Mouse (Mus musculus): ENCODE results near the gene Olfr926.
"Not testable (repeated sequence)": the region's sequence is repeated elsewhere in the genome, so short reads cannot be mapped to it uniquely, and the experiment has no call there.

Gene Olfr926

GRCm38 (mm10) chr9:38876826-38877225 lies at the start of gene Olfr926:
Gene Olfr926, plus strand, starts transcription at chr9:38877126.
- no peak for DNase-seq (ENCODE audit: low read depth, low spot score)

GRCm38 (mm10) chr9:38833027-38833426 lies 43.9 kb upstream of the Olfr926 start:
- no peak for DNase-seq (ENCODE audit: low read depth, low spot score)

- no peak for DNase-seq (ENCODE audit: low read depth, low spot score)
Measured at GRCm38 (mm10) chr9:38844149-38844548, 32.8 kb upstream of the Olfr926 start, which contains the start of gene Olfr924. Gene Olfr924, plus strand, starts transcription at chr9:38844449.

- no peak for DNase-seq (ENCODE audit: low read depth, low spot score)
Measured at GRCm38 (mm10) chr9:38854760-38855159, 22.2 kb upstream of the Olfr926 start, which contains the start of gene Olfr26. Gene Olfr26, plus strand, starts transcription at chr9:38855060.

GRCm38 (mm10) chr9:38874880-38875279 lies 2.0 kb upstream of the Olfr926 start:
- DNase-seq (ENCODE audit: low read depth, low spot score): not testable (repeated sequence)
